Mouse (Mus musculus) kidney, embryonic 15.5 days (tissue): ENCODE results near the gene Gm7980. TPM values are rescaled to one million over a fixed set of nuclear protein-coding genes. Genes with fewer than 3 reads are reported as not detected.
"Not testable (repeated sequence)": the region's sequence is repeated elsewhere in the genome, so short reads cannot be mapped to it uniquely, and the experiment has no call there.

Experiments
- ATAC-seq: fragments of 200-750 bp; cut with Nextera tagmentation; replicated peaks from 2 replicates; pipeline ENCODE4 v1.8.0; 2017; ENCODE audit warnings: moderate TSS enrichment; ENCODE audit not compliant: low FRiP score
- H3K27ac ChIP-seq: fragments of 300-500 bp; sonication (generic); 2 replicates; pipeline ENCODE4 v1.5.1; 2015; ENCODE audit warnings: mild to moderate bottlenecking, inconsistent platforms
- H3K27me3 ChIP-seq: fragments of 300-500 bp; sonication (generic); 2 replicates; pipeline ENCODE4 v1.6.1; 2015; ENCODE audit warnings: inconsistent platforms
- H3K36me3 ChIP-seq: fragments of 300-500 bp; sonication (generic); 2 replicates; pipeline ENCODE4 v1.6.1; 2015; ENCODE audit warnings: inconsistent platforms
- H3K4me1 ChIP-seq: fragments of 300-500 bp; sonication (generic); 2 replicates; pipeline ENCODE4 v1.6.1; 2015; ENCODE audit warnings: inconsistent platforms
- H3K4me2 ChIP-seq: fragments of 300-500 bp; sonication (generic); 2 replicates; pipeline ENCODE4 v1.6.1; 2015; ENCODE audit warnings: moderate library complexity, mild to moderate bottlenecking, inconsistent platforms
- H3K4me3 ChIP-seq: fragments of 300-500 bp; sonication (generic); replicated peaks from 2 replicates; pipeline ENCODE4 v1.5.1; 2015; ENCODE audit warnings: mild to moderate bottlenecking, inconsistent platforms
- H3K9ac ChIP-seq: fragments of 300-500 bp; sonication (generic); 2 replicates; pipeline ENCODE4 v1.6.1; 2015; ENCODE audit warnings: mild to moderate bottlenecking, inconsistent platforms
- H3K9me3 ChIP-seq: fragments of 300-500 bp; sonication (generic); replicated peaks from 2 replicates; pipeline ENCODE4 v1.6.1; 2016; ENCODE audit warnings: inconsistent platforms
- WGBS: fragments of 180-500 bp; shearing (Covaris S2); methylation state at CpG from one replicate; pipeline ENCODE4 v1.1.7; 2015; ENCODE audit warnings: mixed read lengths; 5-methylcytosine and 5-hydroxymethylcytosine counted together
- polyA plus RNA-seq: library from polyadenylated mRNA; unstranded; fragments of >200 nt; fragmentation: Nextera tagmentation; extraction: Ambion mirVana; gene quantifications from 2 replicates; pipeline ENCODE4 v1.2.1, GENCODE M21; 2015

The Gm7980 gene
- not detected in 2 replicates for polyA plus RNA-seq

GRCm38 (mm10) chr14:41907190-41907589 lies at the start of gene Gm7980:
Gene Gm7980, minus strand, starts transcription at chr14:41907290.
- not testable (repeated sequence) for H3K27ac ChIP-seq, H3K4me3 ChIP-seq, H3K4me2 ChIP-seq, ATAC-seq, H3K9ac ChIP-seq, H3K4me1 ChIP-seq, H3K27me3 ChIP-seq, H3K36me3 ChIP-seq, H3K9me3 ChIP-seq
- no CpG with 5 or more reads among the region's 2 CpGs for WGBS

GRCm38 (mm10) chr14:41943695-41944094 lies 36.6 kb upstream of the Gm7980 start, which contains the start of gene 1700024B05Rik:
Gene 1700024B05Rik, plus strand, starts transcription at chr14:41943995.
- WGBS = 100% methylated on average over 2 of the region's 2 CpGs
- H3K36me3 ChIP-seq, H3K9ac ChIP-seq, H3K27me3 ChIP-seq, ATAC-seq, H3K9me3 ChIP-seq, H3K4me3 ChIP-seq, H3K4me1 ChIP-seq, H3K27ac ChIP-seq, H3K4me2 ChIP-seq: not testable (repeated sequence)

- H3K27ac ChIP-seq, H3K4me3 ChIP-seq, ATAC-seq, H3K9ac ChIP-seq, H3K4me2 ChIP-seq, H3K9me3 ChIP-seq, H3K36me3 ChIP-seq, H3K27me3 ChIP-seq, H3K4me1 ChIP-seq: not testable (repeated sequence)
- WGBS = no CpG with 5 or more reads among the region's 1 CpGs
Measured at GRCm38 (mm10) chr14:41924649-41925048, 17.6 kb upstream of the Gm7980 start, which contains the start of gene 1700049E17Rik1. Gene 1700049E17Rik1, plus strand, starts transcription at chr14:41924949.

Other genes with a start within 250 kb of the Gm7980 start
- gene Gm8068, start 205.4 kb downstream of the Gm7980 start, polyA plus RNA-seq = not detected in 2 replicates
- not detected in 2 replicates for gene Gm7929, start 156.7 kb downstream of the Gm7980 start, polyA plus RNA-seq
- not detected in 2 replicates for gene Gm47189, start 134.8 kb downstream of the Gm7980 start, polyA plus RNA-seq
- not detected in 2 replicates for gene 1700049E17Rik1, start 17.7 kb upstream of the Gm7980 start, polyA plus RNA-seq
- not detected in 2 replicates for gene 1700024B05Rik, start 36.7 kb upstream of the Gm7980 start, polyA plus RNA-seq
- gene Gm6401, start 60.6 kb upstream of the Gm7980 start, polyA plus RNA-seq = not detected in 2 replicates
- gene Gm3543, start 76.0 kb upstream of the Gm7980 start, polyA plus RNA-seq = not detected in 2 replicates
- gene Gm7951, start 210.1 kb upstream of the Gm7980 start, polyA plus RNA-seq = not detected in 2 replicates